Mouse (Mus musculus) hindbrain, embryonic 13.5 days (tissue): ENCODE results near the gene D630023F18Rik. TPM values are rescaled to one million over a fixed set of nuclear protein-coding genes. Genes with fewer than 3 reads are reported as not detected.

Experiments used
- ATAC-seq: fragments of 200-750 bp; cut with Nextera tagmentation; 2 replicates; pipeline ENCODE4 v1.8.0; 2017; ENCODE audit warnings: moderate TSS enrichment; ENCODE audit not compliant: low FRiP score
- H3K27ac ChIP-seq: fragments of 300-500 bp; sonication (generic); 2 replicates; pipeline ENCODE4 v1.5.1; 2015; ENCODE audit warnings: inconsistent platforms, mild to moderate bottlenecking, moderate library complexity
- H3K27me3 ChIP-seq: fragments of 300-500 bp; sonication (generic); 2 replicates; pipeline ENCODE4 v1.6.1; 2015; ENCODE audit warnings: mild to moderate bottlenecking, inconsistent platforms
- H3K36me3 ChIP-seq: fragments of 300-500 bp; sonication (generic); 2 replicates; pipeline ENCODE4 v1.6.1; 2015; ENCODE audit warnings: mild to moderate bottlenecking, inconsistent platforms
- H3K4me1 ChIP-seq: fragments of 300-500 bp; sonication (generic); replicated peaks from 2 replicates; pipeline ENCODE4 v1.6.1; 2015; ENCODE audit warnings: inconsistent platforms
- H3K4me2 ChIP-seq: fragments of 300-500 bp; sonication (generic); 2 replicates; pipeline ENCODE4 v1.6.1; 2015; ENCODE audit warnings: inconsistent platforms, mild to moderate bottlenecking, moderate library complexity
- H3K4me3 ChIP-seq: fragments of 300-500 bp; sonication (generic); 2 replicates; pipeline ENCODE4 v1.5.1; 2015; ENCODE audit warnings: mild to moderate bottlenecking, inconsistent platforms
- H3K9ac ChIP-seq: fragments of 300-500 bp; sonication (generic); 2 replicates; pipeline ENCODE4 v1.6.1; 2015; ENCODE audit warnings: mild to moderate bottlenecking, inconsistent platforms
- H3K9me3 ChIP-seq: fragments of 300-500 bp; sonication (generic); 2 replicates; pipeline ENCODE4 v1.6.1; 2016; ENCODE audit warnings: inconsistent platforms
- WGBS: fragments of 180-500 bp; shearing (Covaris S2); methylation state at CpG from one replicate; pipeline ENCODE4 v1.1.7; 2015; 5-methylcytosine and 5-hydroxymethylcytosine counted together
- polyA plus RNA-seq: library from polyadenylated mRNA; unstranded; fragments of >200 nt; fragmentation: Nextera tagmentation; extraction: Ambion mirVana; gene quantifications from 2 replicates; pipeline ENCODE4 v1.2.1, GENCODE M21; 2015

The D630023F18Rik gene
- 0.70 and 0.78 TPM in 2 replicates for polyA plus RNA-seq

DNA sequence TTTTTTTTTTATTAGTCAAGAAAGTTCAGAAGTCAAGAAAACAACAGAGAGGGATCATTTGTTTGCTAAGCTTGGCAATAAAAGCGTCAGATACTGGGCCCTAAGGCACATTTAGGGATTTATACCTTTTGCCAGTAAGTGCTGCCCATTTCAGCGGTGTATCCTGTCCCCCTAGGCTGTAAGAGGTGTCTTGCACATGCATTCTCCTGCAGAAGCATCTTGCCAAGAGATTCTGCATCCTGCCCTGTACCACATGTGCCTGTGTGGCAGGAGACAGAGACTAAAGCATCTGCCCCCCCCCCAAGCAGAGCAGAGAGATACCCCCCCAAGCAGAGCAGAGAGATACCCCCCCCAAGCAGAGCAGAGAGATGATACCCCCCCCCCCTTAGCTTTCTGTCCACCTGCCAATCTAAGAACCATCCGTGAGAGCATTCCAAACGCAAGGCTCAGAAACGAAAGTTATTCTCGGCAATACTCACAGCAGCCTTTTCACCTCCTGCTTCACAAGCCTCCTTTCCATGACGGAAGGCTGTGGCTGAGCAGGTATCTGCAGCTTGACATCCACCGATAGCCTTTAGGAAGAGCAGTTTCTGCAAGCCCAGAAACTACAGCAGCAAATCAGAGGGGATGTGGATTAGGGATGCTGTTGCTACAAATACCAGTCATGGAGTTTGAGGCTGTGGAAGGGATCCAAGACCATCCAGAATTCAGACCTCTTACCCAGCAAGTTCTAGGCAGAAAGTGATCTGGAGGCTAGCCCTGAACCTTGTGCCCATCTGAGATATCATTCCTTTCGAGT, at the start of gene D630023F18Rik:
Gene D630023F18Rik (minus strand): TSS at position 641 of the 799 bp plus-strand sequence.
- Histone ChIP-seq H3K9me3 (no peaks in the 10 kb centered on the region), H3K4me1 (no peaks in the 10 kb centered on the region), H3K9ac (no peak within 1 kb of the TSS; the same call in 1 of the 2 replicates), H3K36me3 (no peaks in the 10 kb centered on the region), H3K27ac (no peak within 1 kb of the TSS), H3K4me3 (peak within 1 kb of the TSS; percentile 26; the same call in 1 of the 2 replicates), H3K4me2 (peak within 1 kb of the TSS; percentile 50), H3K27me3 (no peaks in the 10 kb centered on the region)
- ATAC-seq, result no peak
- 31% methylated on average over 9 of the region's 9 CpGs for WGBS

DNA sequence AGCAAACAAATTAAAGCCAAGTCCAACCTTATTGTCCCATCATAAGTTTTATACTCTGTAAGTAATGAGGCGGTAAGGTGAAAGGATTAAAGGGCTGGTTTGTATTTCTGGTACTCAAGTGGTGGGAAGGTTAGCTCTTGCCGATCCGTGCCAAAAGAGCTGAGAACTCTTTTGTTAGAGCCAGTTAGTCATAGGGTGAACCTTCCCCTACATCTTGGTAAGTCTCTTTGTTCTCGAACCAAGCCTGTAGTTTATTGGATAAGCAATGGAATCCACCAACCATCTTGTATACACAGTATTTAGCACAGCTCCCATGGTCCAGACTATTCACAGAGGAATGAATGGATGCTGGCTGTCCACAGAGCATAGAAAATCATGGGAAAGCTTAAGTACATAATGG, 48.6 kb upstream of the D630023F18Rik start:
- no peak overlapping the region for H3K27ac ChIP-seq
- peaks cover 74% of the 10 kb centered on the region for H3K36me3 ChIP-seq
- H3K9me3 ChIP-seq, result no peaks in the 10 kb centered on the region
- no peak overlapping the region for H3K9ac ChIP-seq
- WGBS, result 83% methylated on average over 4 of the region's 4 CpGs
- H3K4me2 ChIP-seq, result no peak overlapping the region
- H3K27me3 ChIP-seq, result no peaks in the 10 kb centered on the region
- ATAC-seq, result no peak
- no peak overlapping the region for H3K4me3 ChIP-seq
- peaks cover 43% of the 10 kb centered on the region for H3K4me1 ChIP-seq

DNA sequence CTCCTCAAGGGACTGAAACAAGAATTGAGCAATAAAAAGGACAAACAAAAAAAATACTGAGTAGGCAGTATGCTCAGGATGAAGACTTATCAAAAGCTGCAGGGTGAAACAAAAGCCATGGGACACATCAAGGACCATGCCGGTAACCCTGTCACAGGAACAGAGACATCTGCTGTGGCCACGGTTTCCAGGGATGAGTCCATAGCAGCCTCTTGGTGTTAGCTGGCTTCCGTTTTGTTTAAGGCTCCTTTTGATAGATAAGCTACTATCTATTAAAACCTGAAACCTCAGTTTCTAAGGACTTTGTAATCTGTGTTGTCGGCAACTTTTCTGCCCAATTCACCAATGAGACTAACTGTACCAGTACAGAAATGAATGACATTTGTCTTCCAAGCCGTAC, 46.9 kb upstream of the D630023F18Rik start:
- no peak overlapping the region for H3K4me2 ChIP-seq
- H3K9ac ChIP-seq, result no peak overlapping the region
- 91% methylated on average over 5 of the region's 5 CpGs for WGBS
- H3K27me3 ChIP-seq, result no peaks in the 10 kb centered on the region
- peaks cover 91% of the 10 kb centered on the region for H3K36me3 ChIP-seq
- H3K4me1 ChIP-seq, result peaks cover 30% of the 10 kb centered on the region
- ATAC-seq, result no peak
- H3K4me3 ChIP-seq, result no peak overlapping the region
- no peak overlapping the region for H3K27ac ChIP-seq
- no peaks in the 10 kb centered on the region for H3K9me3 ChIP-seq

DNA sequence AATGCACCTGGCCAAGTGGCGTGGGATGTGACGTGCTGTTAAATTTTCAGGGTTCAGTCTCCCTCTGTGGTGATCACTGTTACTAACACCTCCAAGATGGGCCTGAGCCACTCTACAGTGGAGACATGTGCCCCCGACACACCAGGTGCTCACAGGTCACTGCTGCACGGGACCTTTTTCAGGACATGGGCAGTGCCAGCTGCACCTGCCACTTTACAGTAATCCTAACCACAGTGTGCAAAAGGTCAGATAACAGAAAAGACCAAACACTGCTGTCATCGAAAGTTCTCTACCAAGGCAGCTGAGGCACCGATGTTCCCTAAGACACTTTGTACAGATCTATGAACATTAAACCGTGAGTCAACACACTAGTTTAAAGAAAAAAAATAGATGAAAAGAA, 46.5 kb upstream of the D630023F18Rik start:
- Histone ChIP-seq H3K9ac (no peak overlapping the region), H3K4me3 (no peak overlapping the region), H3K36me3 (peaks cover 92% of the 10 kb centered on the region), H3K27ac (no peak overlapping the region), H3K9me3 (no peaks in the 10 kb centered on the region), H3K4me2 (no peak overlapping the region), H3K4me1 (peaks cover 27% of the 10 kb centered on the region), H3K27me3 (no peaks in the 10 kb centered on the region)
- ATAC-seq, result no peak
- WGBS, result 96% methylated on average over 7 of the region's 7 CpGs

DNA sequence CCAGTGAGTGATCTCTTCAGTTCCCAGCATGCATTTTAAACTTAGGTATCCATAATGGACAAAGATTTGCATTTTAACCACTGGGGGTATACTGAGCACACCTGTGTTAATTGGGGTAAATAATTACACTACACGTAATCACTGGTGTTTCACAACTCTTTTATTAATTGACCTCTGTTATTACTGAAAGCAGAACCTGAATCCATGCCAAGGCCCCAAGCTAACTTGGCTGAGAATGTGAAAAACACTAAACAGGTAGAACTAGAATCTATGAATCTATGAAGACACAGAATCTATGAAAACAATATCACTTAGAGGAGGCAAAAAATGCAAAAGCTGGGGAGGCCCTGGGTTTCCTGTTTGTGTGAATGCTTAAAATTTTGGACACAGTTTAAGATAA, 44.5 kb upstream of the D630023F18Rik start:
- H3K9ac ChIP-seq, result no peak overlapping the region
- H3K27ac ChIP-seq, result no peak overlapping the region
- no peak overlapping the region for H3K4me3 ChIP-seq
- no peaks in the 10 kb centered on the region for H3K9me3 ChIP-seq
- WGBS, result 89% methylated on average over 1 of the region's 1 CpGs
- H3K27me3 ChIP-seq, result no peaks in the 10 kb centered on the region
- peaks cover 94% of the 10 kb centered on the region for H3K36me3 ChIP-seq
- H3K4me2 ChIP-seq, result no peak overlapping the region
- peaks cover 9% of the 10 kb centered on the region for H3K4me1 ChIP-seq
- no peak for ATAC-seq

DNA sequence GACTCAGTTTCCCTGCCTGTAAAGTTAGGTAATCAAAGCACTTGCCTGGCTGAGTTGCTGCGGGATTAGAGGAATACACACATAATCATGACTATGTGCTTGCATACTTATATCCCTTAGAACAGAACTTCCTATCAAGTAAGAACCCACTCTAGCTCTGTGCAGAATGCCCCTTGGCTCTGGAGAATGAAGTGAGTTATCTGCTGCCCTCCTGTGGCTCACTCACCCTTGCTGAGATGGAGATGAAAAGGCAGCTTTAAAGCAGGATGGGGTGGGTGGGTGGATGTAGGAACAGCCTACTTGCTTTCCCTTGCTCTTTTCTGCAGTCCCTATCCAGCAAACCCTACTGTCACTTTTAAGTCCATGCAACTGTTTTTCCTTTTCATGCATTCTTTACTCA, 39.2 kb upstream of the D630023F18Rik start:
- Histone ChIP-seq H3K4me1 (no peaks in the 10 kb centered on the region), H3K36me3 (peaks cover 91% of the 10 kb centered on the region), H3K4me2 (no peak overlapping the region), H3K9me3 (no peaks in the 10 kb centered on the region), H3K9ac (no peak overlapping the region), H3K4me3 (no peak overlapping the region), H3K27ac (no peak overlapping the region), H3K27me3 (no peaks in the 10 kb centered on the region)
- no peak for ATAC-seq
- WGBS, result 100% methylated on average over 1 of the region's 1 CpGs

DNA sequence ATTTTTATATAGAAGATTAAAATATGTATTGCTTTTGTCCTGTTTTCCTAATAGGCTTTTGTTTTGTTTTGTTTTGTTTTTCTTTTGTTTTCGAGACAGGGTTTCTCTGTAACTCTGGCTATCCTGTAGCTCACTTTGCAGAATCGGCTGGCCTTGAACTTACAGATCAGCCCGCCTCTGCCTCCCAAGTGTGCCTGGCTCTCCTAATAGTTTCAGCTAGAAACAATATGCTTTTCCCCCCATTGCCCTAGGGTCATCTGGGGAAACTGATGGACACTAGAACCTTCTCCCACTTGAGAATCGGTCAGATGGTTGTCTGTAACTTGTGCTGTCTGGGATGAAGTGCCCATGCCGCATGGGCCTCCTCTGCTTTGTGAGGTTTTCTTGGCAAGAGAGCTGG, 33.1 kb upstream of the D630023F18Rik start:
- no peak overlapping the region for H3K4me3 ChIP-seq
- no peak overlapping the region for H3K9ac ChIP-seq
- WGBS, result 92% methylated on average over 5 of the region's 5 CpGs
- no peaks in the 10 kb centered on the region for H3K27me3 ChIP-seq
- no peak overlapping the region for H3K4me2 ChIP-seq
- no peak for ATAC-seq
- no peak overlapping the region for H3K27ac ChIP-seq
- H3K4me1 ChIP-seq, result no peaks in the 10 kb centered on the region
- H3K9me3 ChIP-seq, result no peaks in the 10 kb centered on the region
- peaks cover 43% of the 10 kb centered on the region for H3K36me3 ChIP-seq

DNA sequence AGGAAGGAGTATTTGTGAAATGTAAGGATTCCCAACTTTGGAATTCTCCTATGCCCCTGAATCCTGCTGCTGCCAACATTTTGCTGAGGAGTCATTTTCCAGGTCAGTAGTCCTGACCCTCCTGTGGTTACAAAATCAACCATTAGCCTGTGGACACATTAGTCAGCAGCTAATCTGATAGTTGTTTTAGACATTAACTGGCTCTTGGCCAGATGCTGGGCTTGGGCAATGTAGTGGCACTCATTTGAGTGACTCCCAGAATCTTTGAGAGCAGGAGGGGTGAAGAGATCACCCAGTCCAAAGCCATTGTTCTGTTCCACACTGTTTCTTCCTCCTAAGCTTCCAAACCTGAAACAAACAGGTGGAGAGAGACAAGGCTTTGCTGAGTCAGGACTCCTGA, 31.8 kb upstream of the D630023F18Rik start:
- no peak overlapping the region for H3K9ac ChIP-seq
- H3K4me2 ChIP-seq, result no peak overlapping the region
- no peaks in the 10 kb centered on the region for H3K4me1 ChIP-seq
- peaks cover 30% of the 10 kb centered on the region for H3K36me3 ChIP-seq
- H3K9me3 ChIP-seq, result no peaks in the 10 kb centered on the region
- ATAC-seq, result no peak
- no peak overlapping the region for H3K4me3 ChIP-seq
- H3K27ac ChIP-seq, result no peak overlapping the region
- no peaks in the 10 kb centered on the region for H3K27me3 ChIP-seq

DNA sequence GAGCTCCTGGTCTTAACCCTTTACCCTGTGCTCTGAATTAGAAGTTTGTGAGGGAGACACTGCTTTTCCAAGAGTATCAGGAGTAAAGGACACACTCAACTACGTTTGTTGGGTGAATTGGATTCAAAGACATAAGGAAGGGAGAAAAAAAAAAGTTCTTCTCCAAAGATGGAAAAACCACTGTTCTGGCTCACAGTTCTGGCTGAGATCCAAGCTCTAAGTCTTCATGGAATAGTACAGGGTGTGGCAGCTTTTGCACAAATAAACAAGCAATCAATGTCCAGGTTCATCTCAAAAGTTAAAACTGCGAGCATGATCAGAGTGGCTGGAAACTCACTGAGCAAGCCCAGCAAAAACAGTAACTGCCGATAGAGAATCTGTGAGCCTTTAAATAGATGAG, 25.0 kb upstream of the D630023F18Rik start:
- no peak for ATAC-seq
- Histone ChIP-seq H3K27me3 (no peaks in the 10 kb centered on the region), H3K36me3 (no peaks in the 10 kb centered on the region), H3K4me1 (no peaks in the 10 kb centered on the region), H3K4me2 (no peak overlapping the region), H3K4me3 (no peak overlapping the region), H3K9me3 (no peaks in the 10 kb centered on the region), H3K9ac (no peak overlapping the region), H3K27ac (no peak overlapping the region)
- WGBS, result 83% methylated on average over 3 of the region's 3 CpGs

DNA sequence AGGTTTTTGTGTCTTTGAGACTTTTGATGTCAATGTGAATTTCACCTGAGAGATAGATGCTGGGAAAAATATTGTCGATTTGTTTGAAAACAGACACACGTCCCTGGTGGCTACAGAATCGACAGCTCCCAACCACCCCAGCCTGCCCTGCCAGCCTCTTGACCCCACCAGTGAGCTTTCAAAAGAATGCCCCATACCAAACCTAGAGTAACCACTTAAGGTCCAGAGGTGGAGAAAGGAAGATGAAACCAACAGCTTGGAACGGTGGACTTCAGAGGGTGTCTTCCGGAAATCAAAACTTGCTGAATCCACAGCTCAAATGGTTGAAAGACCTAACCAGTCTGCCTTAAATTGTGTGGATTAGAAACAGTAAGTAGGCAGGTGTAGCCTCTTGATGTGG, 24.3 kb upstream of the D630023F18Rik start:
- no peaks in the 10 kb centered on the region for H3K36me3 ChIP-seq
- no peaks in the 10 kb centered on the region for H3K27me3 ChIP-seq
- H3K9ac ChIP-seq, result no peak overlapping the region
- H3K9me3 ChIP-seq, result no peaks in the 10 kb centered on the region
- no peak for ATAC-seq
- no peak overlapping the region for H3K27ac ChIP-seq
- no peak overlapping the region for H3K4me2 ChIP-seq
- no peaks in the 10 kb centered on the region for H3K4me1 ChIP-seq
- no peak overlapping the region for H3K4me3 ChIP-seq
- WGBS, result 91% methylated on average over 5 of the region's 5 CpGs

DNA sequence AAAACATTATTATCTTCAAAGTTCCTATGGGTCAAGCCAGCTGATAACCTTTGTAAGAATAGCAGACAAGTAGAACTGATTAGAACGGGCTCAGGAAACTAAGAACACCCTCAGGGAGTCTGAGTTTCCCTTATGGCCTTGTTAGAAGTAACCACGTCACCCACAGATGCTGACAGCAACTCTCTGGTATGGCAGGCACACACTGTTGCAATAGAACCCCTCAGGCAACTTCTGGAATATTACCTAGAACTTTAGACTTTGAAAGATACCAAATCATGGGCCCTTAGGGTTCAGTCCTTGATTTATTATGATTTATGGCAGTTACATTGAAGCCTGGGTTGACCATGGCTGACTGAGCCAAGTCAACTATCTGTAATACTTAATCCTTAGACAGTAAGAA, 23.6 kb upstream of the D630023F18Rik start:
- no peak overlapping the region for H3K4me2 ChIP-seq
- H3K4me1 ChIP-seq, result no peaks in the 10 kb centered on the region
- no peak for ATAC-seq
- H3K9me3 ChIP-seq, result no peaks in the 10 kb centered on the region
- no peaks in the 10 kb centered on the region for H3K27me3 ChIP-seq
- H3K36me3 ChIP-seq, result no peaks in the 10 kb centered on the region
- 70% methylated on average over 2 of the region's 2 CpGs for WGBS
- no peak overlapping the region for H3K27ac ChIP-seq
- no peak overlapping the region for H3K4me3 ChIP-seq
- no peak overlapping the region for H3K9ac ChIP-seq

DNA sequence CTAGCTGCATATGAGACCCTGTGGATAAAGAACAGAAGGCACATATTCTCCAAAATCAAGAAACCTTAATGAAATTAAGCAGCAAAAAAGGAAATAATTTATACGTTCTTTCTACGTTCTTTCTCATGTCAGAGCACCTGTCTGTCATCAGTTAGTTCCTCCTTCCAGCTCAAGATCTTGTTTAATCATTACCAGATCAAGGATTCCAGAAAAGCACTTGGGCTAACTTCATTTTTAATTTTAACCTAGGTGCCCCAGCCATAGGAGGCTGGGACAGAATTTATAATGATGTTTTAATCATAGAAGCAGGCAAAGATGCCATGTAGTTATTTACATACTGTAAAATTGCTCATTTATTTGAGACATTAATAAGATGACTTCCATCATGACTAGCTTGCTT, 21.8 kb upstream of the D630023F18Rik start:
- no peaks in the 10 kb centered on the region for H3K9me3 ChIP-seq
- no peaks in the 10 kb centered on the region for H3K4me1 ChIP-seq
- no peak overlapping the region for H3K4me2 ChIP-seq
- no peaks in the 10 kb centered on the region for H3K27me3 ChIP-seq
- ATAC-seq, result no peak
- 93% methylated on average over 2 of the region's 2 CpGs for WGBS
- no peak overlapping the region for H3K9ac ChIP-seq
- no peak overlapping the region for H3K4me3 ChIP-seq
- H3K36me3 ChIP-seq, result no peaks in the 10 kb centered on the region
- H3K27ac ChIP-seq, result no peak overlapping the region

DNA sequence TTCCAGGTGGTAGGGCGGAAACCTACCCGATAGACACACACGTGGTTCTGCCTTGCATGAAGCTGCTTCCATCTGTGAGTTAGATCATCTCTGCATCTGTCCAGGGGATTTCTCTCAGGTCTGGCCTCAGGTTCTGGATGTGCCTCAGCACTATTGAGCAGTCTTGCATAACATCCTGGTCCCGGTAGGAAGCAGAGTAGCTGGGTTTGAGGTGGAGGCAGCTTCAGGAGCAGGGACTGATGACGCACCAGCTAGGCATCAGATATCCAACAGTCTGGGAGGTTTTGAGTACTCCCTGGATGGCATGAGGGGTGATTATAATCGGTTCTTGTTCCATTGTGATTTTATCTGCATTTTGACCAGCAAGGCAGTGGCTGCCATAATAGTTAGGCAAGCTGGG, 14.5 kb upstream of the D630023F18Rik start:
- no peak overlapping the region for H3K27ac ChIP-seq
- no peaks in the 10 kb centered on the region for H3K9me3 ChIP-seq
- H3K36me3 ChIP-seq, result no peaks in the 10 kb centered on the region
- no peak overlapping the region for H3K4me3 ChIP-seq
- H3K4me2 ChIP-seq, result no peak overlapping the region
- H3K27me3 ChIP-seq, result no peaks in the 10 kb centered on the region
- no peaks in the 10 kb centered on the region for H3K4me1 ChIP-seq
- ATAC-seq, result no peak
- H3K9ac ChIP-seq, result no peak overlapping the region
- WGBS, result 90% methylated on average over 6 of the region's 6 CpGs
